8 mouse cellular contexts compared by ENCODE assay signal in genomic region chr5:112326446-112327009, GRCm38 (mm10). TPM values are rescaled to one million over a fixed set of nuclear protein-coding genes. Genes with fewer than 3 reads are reported as not detected.
A peak's percentile ranks its signal among the peaks of the same experiment; 100 is the strongest.
DNase-seq lines count a peak whose midpoint lies in the region; ATAC-seq and TF ChIP-seq lines count a peak whose summit lies in the region.

No protein-coding gene starts in this region.

- H3K27ac ChIP-seq in lung, embryonic 14.5 days (ENCODE audit: low read depth): no peak overlapping the region
- H3K27ac ChIP-seq in embryonic facial prominence, embryonic 13.5 days: 0 out of 2 replicates have a peak overlapping the region, but pooled peaks have one; percentile 33
- H3K27ac ChIP-seq in intestine, postnatal 0 days (ENCODE audit: low read depth, low read length): peak overlapping the region; percentile 77; the same call in 1 of the 2 replicates
- H3K27ac ChIP-seq in neural tube, embryonic 15.5 days (replicated peaks): peak overlapping the region; percentile 90

- H3K36me3 ChIP-seq in lung, embryonic 14.5 days (ENCODE audit: insufficient read depth): peaks cover 38% of the 10 kb centered on the region
- H3K36me3 ChIP-seq in embryonic facial prominence, embryonic 13.5 days: peaks cover 38% of the 10 kb centered on the region
- peaks cover 39% of the 10 kb centered on the region for H3K36me3 ChIP-seq in intestine, postnatal 0 days (ENCODE audit: control insufficient read depth, insufficient read depth)
- peaks cover 33% of the 10 kb centered on the region for H3K36me3 ChIP-seq in neural tube, embryonic 15.5 days

- 1% methylated on average over 33 of the region's 33 CpGs for WGBS in lung, embryonic 14.5 days
- WGBS in embryonic facial prominence, embryonic 13.5 days: 1% methylated on average over 32 of the region's 33 CpGs
- 2% methylated on average over 33 of the region's 33 CpGs for WGBS in intestine, postnatal 0 days
- WGBS in neural tube, embryonic 15.5 days: 2% methylated on average over 30 of the region's 33 CpGs

- peak overlapping the region; percentile 82 for H3K4me2 ChIP-seq in lung, embryonic 14.5 days
- H3K4me2 ChIP-seq in embryonic facial prominence, embryonic 13.5 days: peak overlapping the region; percentile 70
- peak overlapping the region; percentile 82 for H3K4me2 ChIP-seq in intestine, postnatal 0 days (replicated peaks; ENCODE audit: low read depth)
- H3K4me2 ChIP-seq in neural tube, embryonic 15.5 days: peak overlapping the region; percentile 80

- peak; percentile 65 for ATAC-seq in lung, embryonic 14.5 days (ENCODE audit: insufficient read depth)
- peak; percentile 50; the same call in 1 of the 2 replicates for ATAC-seq in embryonic facial prominence, embryonic 13.5 days (ENCODE audit: insufficient number of reproducible peaks, insufficient read depth, low FRiP score, low TSS enrichment, low read depth)
- ATAC-seq in intestine, postnatal 0 days: no peak
- peak; percentile 67 for ATAC-seq in neural tube, embryonic 15.5 days (ENCODE audit: low FRiP score)

- DNase-seq in lung, embryonic 14.5 days: no peak
- DNase-seq in lung, postnatal 36 days: no peak
- DNase-seq in layer of hippocampus, adult 8-10 months (ENCODE audit: low spot score in 2 of 2): no peak
- no peak for DNase-seq in cerebellum, adult 18-20 months
- DNase-seq in adrenal gland, postnatal 4 days (ENCODE audit: low spot score in 2 of 2): no peak

- TF ChIP-seq CTCF in lung, embryonic 14.5 days (IDR thresholded peaks at IDR 0.05; ENCODE audit: low read depth): no peak
- TF ChIP-seq CTCF in intestine, postnatal 0 days (IDR thresholded peaks at IDR 0.05; ENCODE audit: low read depth): no peak

- H3K4me1 ChIP-seq in lung, embryonic 14.5 days (ENCODE audit: insufficient read depth): peaks cover 7% of the 10 kb centered on the region; the same call in 1 of the 2 replicates
- peaks cover 5% of the 10 kb centered on the region for H3K4me1 ChIP-seq in embryonic facial prominence, embryonic 13.5 days
- H3K4me1 ChIP-seq in intestine, postnatal 0 days (replicated peaks; ENCODE audit: control insufficient read depth, insufficient read depth, low read length): 0 out of 2 replicates have a peak, but pooled peaks cover 9% of the 10 kb centered on the region
- H3K4me1 ChIP-seq in neural tube, embryonic 15.5 days: peaks cover 30% of the 10 kb centered on the region

- peak overlapping the region; percentile 98 for H3K4me3 ChIP-seq in lung, embryonic 14.5 days (ENCODE audit: low read depth, low read length)
- H3K4me3 ChIP-seq in embryonic facial prominence, embryonic 13.5 days: peak overlapping the region; percentile 100
- peak overlapping the region; percentile 100 for H3K4me3 ChIP-seq in intestine, postnatal 0 days (ENCODE audit: low read depth, low read length)
- H3K4me3 ChIP-seq in neural tube, embryonic 15.5 days (replicated peaks): peak overlapping the region; percentile 100

- H3K9me3 ChIP-seq in lung, embryonic 14.5 days (ENCODE audit: low read depth, low read length): no peaks in the 10 kb centered on the region
- no peaks in the 10 kb centered on the region for H3K9me3 ChIP-seq in embryonic facial prominence, embryonic 13.5 days
- H3K9me3 ChIP-seq in intestine, postnatal 0 days (ENCODE audit: control insufficient read depth): no peaks in the 10 kb centered on the region
- no peaks in the 10 kb centered on the region for H3K9me3 ChIP-seq in neural tube, embryonic 15.5 days (replicated peaks)

- no peaks in the 10 kb centered on the region for H3K27me3 ChIP-seq in lung, embryonic 14.5 days (ENCODE audit: insufficient read depth, low read length)
- no peaks in the 10 kb centered on the region for H3K27me3 ChIP-seq in embryonic facial prominence, embryonic 13.5 days
- no peaks in the 10 kb centered on the region for H3K27me3 ChIP-seq in intestine, postnatal 0 days (replicated peaks; ENCODE audit: control insufficient read depth, insufficient read depth, low read length)
- 0 out of 2 replicates have a peak, but pooled peaks cover 2% of the 10 kb centered on the region for H3K27me3 ChIP-seq in neural tube, embryonic 15.5 days (replicated peaks)

- H3K9ac ChIP-seq in lung, embryonic 14.5 days: peak overlapping the region; percentile 71
- peak overlapping the region; percentile 87 for H3K9ac ChIP-seq in embryonic facial prominence, embryonic 13.5 days
- peak overlapping the region; percentile 85 for H3K9ac ChIP-seq in intestine, postnatal 0 days (ENCODE audit: low read depth, low read length)
- H3K9ac ChIP-seq in neural tube, embryonic 15.5 days (replicated peaks): peak overlapping the region; percentile 83

RNA-seq across cellular contexts. Expression of gene Tfip11, which starts 0.4 kb away (rescaled TPM):
- 27.0 and 27.1 TPM in 2 replicates for polyA plus RNA-seq in lung, embryonic 14.5 days (2014; fragmentation: Nextera tagmentation; extraction: Ambion mirVana)
- 31.8 and 32.8 TPM in 2 replicates for polyA plus RNA-seq in embryonic facial prominence, embryonic 13.5 days (2015; fragmentation: Nextera tagmentation; extraction: Ambion mirVana)
- polyA plus RNA-seq in intestine, postnatal 0 days (2015; fragmentation: Nextera tagmentation; extraction: Ambion mirVana): 13.6 and 14.3 TPM in 2 replicates
- polyA plus RNA-seq in neural tube, embryonic 15.5 days (2015; fragmentation: Nextera tagmentation; extraction: Ambion mirVana): 29.7 and 31.0 TPM in 2 replicates
- 10 to 100 TPM; 40.5 to 43.7 (median 42.7) TPM for total RNA-seq in layer of hippocampus, adult 8-10 months (2022)
- 10 to 100 TPM; 35.9 to 43.0 TPM for total RNA-seq in adrenal gland, postnatal 4 days (2021)

RNA-seq across cellular contexts. Expression of gene Srrd, which starts 16.3 kb away (rescaled TPM):
- 42.3 and 51.0 TPM in 2 replicates for polyA plus RNA-seq in lung, embryonic 14.5 days (2014; fragmentation: Nextera tagmentation; extraction: Ambion mirVana)
- 42.1 and 54.9 TPM in 2 replicates for polyA plus RNA-seq in embryonic facial prominence, embryonic 13.5 days (2015; fragmentation: Nextera tagmentation; extraction: Ambion mirVana)
- polyA plus RNA-seq in intestine, postnatal 0 days (2015; fragmentation: Nextera tagmentation; extraction: Ambion mirVana): 15.4 and 19.0 TPM in 2 replicates
- polyA plus RNA-seq in neural tube, embryonic 15.5 days (2015; fragmentation: Nextera tagmentation; extraction: Ambion mirVana): 57.5 and 61.9 TPM in 2 replicates
- 10 to 100 TPM; 26.1 to 30.5 (median 28.1) TPM for total RNA-seq in layer of hippocampus, adult 8-10 months (2022)
- total RNA-seq in adrenal gland, postnatal 4 days (2021): 10 to 100 TPM; 21.4 to 28.4 TPM

RNA-seq across cellular contexts. Expression of gene Hps4, which starts 16.4 kb away (rescaled TPM):
- 27.0 and 30.3 TPM in 2 replicates for polyA plus RNA-seq in lung, embryonic 14.5 days (2014; fragmentation: Nextera tagmentation; extraction: Ambion mirVana)
- 42.4 and 42.9 TPM in 2 replicates for polyA plus RNA-seq in embryonic facial prominence, embryonic 13.5 days (2015; fragmentation: Nextera tagmentation; extraction: Ambion mirVana)
- 28.8 and 37.3 TPM in 2 replicates for polyA plus RNA-seq in intestine, postnatal 0 days (2015; fragmentation: Nextera tagmentation; extraction: Ambion mirVana)
- polyA plus RNA-seq in neural tube, embryonic 15.5 days (2015; fragmentation: Nextera tagmentation; extraction: Ambion mirVana): 37.4 and 38.2 TPM in 2 replicates
- total RNA-seq in layer of hippocampus, adult 8-10 months (2022): 10 to 100 TPM; 37.3 to 45.1 (median 39.2) TPM
- total RNA-seq in adrenal gland, postnatal 4 days (2021): 10 to 100 TPM; 32.8 to 37.2 TPM

RNA-seq across cellular contexts. Expression of gene Gm6583, which starts 29.3 kb away (rescaled TPM):
- polyA plus RNA-seq in lung, embryonic 14.5 days (2014; fragmentation: Nextera tagmentation; extraction: Ambion mirVana): 0.16 and 0.26 TPM in 2 replicates
- 0.18 and 0.34 TPM in 2 replicates for polyA plus RNA-seq in embryonic facial prominence, embryonic 13.5 days (2015; fragmentation: Nextera tagmentation; extraction: Ambion mirVana)
- polyA plus RNA-seq in intestine, postnatal 0 days (2015; fragmentation: Nextera tagmentation; extraction: Ambion mirVana): 0.12 TPM in 1 of 2 replicates, not detected in the other
- 0.13 and 0.22 TPM in 2 replicates for polyA plus RNA-seq in neural tube, embryonic 15.5 days (2015; fragmentation: Nextera tagmentation; extraction: Ambion mirVana)
- total RNA-seq in layer of hippocampus, adult 8-10 months (2022): not detected
- total RNA-seq in adrenal gland, postnatal 4 days (2021): under 1 TPM in 1 of 2 experiments, not detected in 1; 0.23 TPM

RNA-seq across cellular contexts. Expression of gene Tpst2, which starts 50.0 kb away (rescaled TPM):
- polyA plus RNA-seq in lung, embryonic 14.5 days (2014; fragmentation: Nextera tagmentation; extraction: Ambion mirVana): 53.2 and 57.7 TPM in 2 replicates
- 38.7 and 42.8 TPM in 2 replicates for polyA plus RNA-seq in embryonic facial prominence, embryonic 13.5 days (2015; fragmentation: Nextera tagmentation; extraction: Ambion mirVana)
- 45.3 and 48.4 TPM in 2 replicates for polyA plus RNA-seq in intestine, postnatal 0 days (2015; fragmentation: Nextera tagmentation; extraction: Ambion mirVana)
- 31.4 and 40.2 TPM in 2 replicates for polyA plus RNA-seq in neural tube, embryonic 15.5 days (2015; fragmentation: Nextera tagmentation; extraction: Ambion mirVana)
- total RNA-seq in layer of hippocampus, adult 8-10 months (2022): 10 to 100 TPM; 33.0 to 49.0 (median 39.5) TPM
- 100 to 1,000 TPM; 135 to 140 TPM for total RNA-seq in adrenal gland, postnatal 4 days (2021)
